Mouse (Mus musculus): ENCODE measurements at regions not wholly inside any gene's neighbourhood (a gene's known extent, or its start where the extent isn't known, plus 50 kb on each side); places are given as distances from the start of the nearest gene placed in this dataset.

GRCm38 (mm10) chr4:35325300-35325699 is 99.3 kb upstream of the C9orf72 start:
- TF ChIP-seq MAX (IDR thresholded peaks at IDR 0.05; ENCODE audit: low read depth) (no peak), USF1 (IDR thresholded peaks at IDR 0.05; ENCODE audit: low read depth) (no peak), MYOG (IDR thresholded peaks at IDR 0.05; ENCODE audit: control insufficient read depth in 1 of 3, insufficient read depth in 1 of 3, insufficient read length in 2 of 3, low read depth in 2 of 3) (no peak), POLR2A (IDR thresholded peaks at IDR 0.05; ENCODE audit: insufficient read length, low read depth) (no peak), REST (IDR thresholded peaks at IDR 0.05; ENCODE audit: insufficient read depth, insufficient read length) (no peak), MYOD1 (IDR thresholded peaks at IDR 0.05; ENCODE audit: control insufficient read depth in 1 of 3, insufficient read length in 2 of 3, low read depth in 2 of 3) (no peak), CEBPB (IDR thresholded peaks at IDR 0.05; ENCODE audit: insufficient read depth, poor library complexity, severe bottlenecking) (no peak), TCF12 (IDR thresholded peaks at IDR 0.05; ENCODE audit: insufficient read depth, poor library complexity, severe bottlenecking) (no peak), SRF (IDR thresholded peaks at IDR 0.05; ENCODE audit: control insufficient read depth, insufficient read length, low read depth) (no peak)

Data from myocyte (in vitro differentiated cells).